Mouse (Mus musculus): Measurements from ENCODE around the gene Lipe. TPM values are rescaled to one million over a fixed set of nuclear protein-coding genes. Genes with fewer than 3 reads are reported as not detected.

The Lipe gene
- polyA plus RNA-seq, 1 experiment from 2014 or later: 12.5 TPM

GRCm38 (mm10) chr7:25422286-25422841 is 23.9 kb upstream of the Lipe start:
- ATAC-seq: no peak
- H3K9ac ChIP-seq (ENCODE audit: low read depth, low read length): no peak overlapping the region
- H3K4me2 ChIP-seq (ENCODE audit: low read length): no peak overlapping the region
- no peak overlapping the region for H3K27ac ChIP-seq (ENCODE audit: low read length)
- H3K36me3 ChIP-seq (ENCODE audit: control insufficient read depth, insufficient read depth, low read length): no peaks in the 10 kb centered on the region
- 73% methylated on average over 16 of the region's 16 CpGs for WGBS
- no peaks in the 10 kb centered on the region for H3K9me3 ChIP-seq (replicated peaks; ENCODE audit: control insufficient read depth, low read length, poor library complexity, severe bottlenecking)
- H3K27me3 ChIP-seq (ENCODE audit: control insufficient read depth, insufficient read depth, low read depth, low read length): no peaks in the 10 kb centered on the region
- no peaks in the 10 kb centered on the region for H3K4me1 ChIP-seq (ENCODE audit: control insufficient read depth, insufficient read depth, low read length)
- no peak overlapping the region for H3K4me3 ChIP-seq (ENCODE audit: low read depth, low read length)

GRCm38 (mm10) chr7:25419943-25420342 is 21.4 kb upstream of the Lipe start:
- no peak for ATAC-seq
- no peaks in the 10 kb centered on the region for H3K36me3 ChIP-seq (ENCODE audit: control insufficient read depth, insufficient read depth, low read length)
- no peak overlapping the region for H3K4me2 ChIP-seq (ENCODE audit: low read length)
- H3K27me3 ChIP-seq (ENCODE audit: control insufficient read depth, insufficient read depth, low read depth, low read length): no peaks in the 10 kb centered on the region
- no peaks in the 10 kb centered on the region for H3K4me1 ChIP-seq (ENCODE audit: control insufficient read depth, insufficient read depth, low read length)
- H3K9me3 ChIP-seq (replicated peaks; ENCODE audit: control insufficient read depth, low read length, poor library complexity, severe bottlenecking): no peaks in the 10 kb centered on the region
- WGBS: 92% methylated on average over 4 of the region's 4 CpGs
- no peak overlapping the region for H3K27ac ChIP-seq (ENCODE audit: low read length)
- H3K9ac ChIP-seq (ENCODE audit: low read depth, low read length): no peak overlapping the region
- H3K4me3 ChIP-seq (ENCODE audit: low read depth, low read length): no peak overlapping the region

GRCm38 (mm10) chr7:25419536-25419935 is 21.0 kb upstream of the Lipe start:
- H3K9me3 ChIP-seq (replicated peaks; ENCODE audit: control insufficient read depth, low read length, poor library complexity, severe bottlenecking): no peaks in the 10 kb centered on the region
- no peak overlapping the region for H3K4me2 ChIP-seq (ENCODE audit: low read length)
- H3K4me1 ChIP-seq (ENCODE audit: control insufficient read depth, insufficient read depth, low read length): no peaks in the 10 kb centered on the region
- no peaks in the 10 kb centered on the region for H3K36me3 ChIP-seq (ENCODE audit: control insufficient read depth, insufficient read depth, low read length)
- no peak overlapping the region for H3K4me3 ChIP-seq (ENCODE audit: low read depth, low read length)
- H3K27ac ChIP-seq (ENCODE audit: low read length): no peak overlapping the region
- 79% methylated on average over 8 of the region's 8 CpGs for WGBS
- H3K9ac ChIP-seq (ENCODE audit: low read depth, low read length): no peak overlapping the region
- H3K27me3 ChIP-seq (ENCODE audit: control insufficient read depth, insufficient read depth, low read depth, low read length): no peaks in the 10 kb centered on the region
- no peak for ATAC-seq

GRCm38 (mm10) chr7:25417597-25417996 is 19.1 kb upstream of the Lipe start:
- 68% methylated on average over 1 of the region's 1 CpGs for WGBS
- Histone ChIP-seq H3K4me3 (ENCODE audit: low read depth, low read length) (no peak overlapping the region), H3K4me1 (ENCODE audit: control insufficient read depth, insufficient read depth, low read length) (no peaks in the 10 kb centered on the region), H3K36me3 (ENCODE audit: control insufficient read depth, insufficient read depth, low read length) (no peaks in the 10 kb centered on the region), H3K27me3 (ENCODE audit: control insufficient read depth, insufficient read depth, low read depth, low read length) (no peaks in the 10 kb centered on the region), H3K27ac (ENCODE audit: low read length) (no peak overlapping the region), H3K4me2 (ENCODE audit: low read length) (no peak overlapping the region), H3K9me3 (replicated peaks; ENCODE audit: control insufficient read depth, low read length, poor library complexity, severe bottlenecking) (no peaks in the 10 kb centered on the region), H3K9ac (ENCODE audit: low read depth, low read length) (no peak overlapping the region)
- ATAC-seq: no peak

- WGBS: 58% methylated on average over 7 of the region's 7 CpGs
- ATAC-seq: no peak
- Histone ChIP-seq H3K27me3 (ENCODE audit: control insufficient read depth, insufficient read depth, low read depth, low read length) (no peaks in the 10 kb centered on the region), H3K4me3 (ENCODE audit: low read depth, low read length) (no peak within 1 kb of the TSS), H3K27ac (ENCODE audit: low read length) (no peak within 1 kb of the TSS), H3K9ac (ENCODE audit: low read depth, low read length) (no peak within 1 kb of the TSS), H3K9me3 (replicated peaks; ENCODE audit: control insufficient read depth, low read length, poor library complexity, severe bottlenecking) (no peaks in the 10 kb centered on the region), H3K4me2 (ENCODE audit: low read length) (no peak within 1 kb of the TSS), H3K4me1 (ENCODE audit: control insufficient read depth, insufficient read depth, low read length) (no peaks in the 10 kb centered on the region), H3K36me3 (ENCODE audit: control insufficient read depth, insufficient read depth, low read length) (no peaks in the 10 kb centered on the region)
Measured at GRCm38 (mm10) chr7:25412833-25413441, 14.4 kb upstream of the Lipe start, which contains the start of gene Cxcl17. Cxcl17 (minus strand) TSS chr7:25412886.

- Histone ChIP-seq H3K9me3 (replicated peaks; ENCODE audit: control insufficient read depth, low read length, poor library complexity, severe bottlenecking) (no peaks in the 10 kb centered on the region), H3K4me1 (ENCODE audit: control insufficient read depth, insufficient read depth, low read length) (no peaks in the 10 kb centered on the region), H3K36me3 (ENCODE audit: control insufficient read depth, insufficient read depth, low read length) (no peaks in the 10 kb centered on the region), H3K27ac (ENCODE audit: low read length) (no peak overlapping the region), H3K4me2 (ENCODE audit: low read length) (no peak overlapping the region), H3K4me3 (ENCODE audit: low read depth, low read length) (no peak overlapping the region), H3K9ac (ENCODE audit: low read depth, low read length) (no peak overlapping the region), H3K27me3 (ENCODE audit: control insufficient read depth, insufficient read depth, low read depth, low read length) (no peaks in the 10 kb centered on the region)
- ATAC-seq: no peak
- WGBS: 91% methylated on average over 3 of the region's 3 CpGs
Measured at GRCm38 (mm10) chr7:25411861-25412260, 13.4 kb upstream of the Lipe start.

- no peak for ATAC-seq
- no peaks in the 10 kb centered on the region for H3K9me3 ChIP-seq (replicated peaks; ENCODE audit: control insufficient read depth, low read length, poor library complexity, severe bottlenecking)
- H3K4me3 ChIP-seq (ENCODE audit: low read depth, low read length): no peak overlapping the region
- no peaks in the 10 kb centered on the region for H3K36me3 ChIP-seq (ENCODE audit: control insufficient read depth, insufficient read depth, low read length)
- no peak overlapping the region for H3K9ac ChIP-seq (ENCODE audit: low read depth, low read length)
- no peak overlapping the region for H3K27ac ChIP-seq (ENCODE audit: low read length)
- no peak overlapping the region for H3K4me2 ChIP-seq (ENCODE audit: low read length)
- no peaks in the 10 kb centered on the region for H3K4me1 ChIP-seq (ENCODE audit: control insufficient read depth, insufficient read depth, low read length)
- WGBS: 97% methylated on average over 1 of the region's 1 CpGs
- no peaks in the 10 kb centered on the region for H3K27me3 ChIP-seq (ENCODE audit: control insufficient read depth, insufficient read depth, low read depth, low read length)
Measured at GRCm38 (mm10) chr7:25410969-25411615, 12.6 kb upstream of the Lipe start.

GRCm38 (mm10) chr7:25409114-25409760 is 10.7 kb upstream of the Lipe start:
- Histone ChIP-seq H3K9ac (ENCODE audit: low read depth, low read length) (no peak overlapping the region), H3K27ac (ENCODE audit: low read length) (no peak overlapping the region), H3K4me3 (ENCODE audit: low read depth, low read length) (no peak overlapping the region), H3K4me2 (ENCODE audit: low read length) (no peak overlapping the region), H3K9me3 (replicated peaks; ENCODE audit: control insufficient read depth, low read length, poor library complexity, severe bottlenecking) (no peaks in the 10 kb centered on the region), H3K36me3 (ENCODE audit: control insufficient read depth, insufficient read depth, low read length) (no peaks in the 10 kb centered on the region), H3K4me1 (ENCODE audit: control insufficient read depth, insufficient read depth, low read length) (no peaks in the 10 kb centered on the region), H3K27me3 (ENCODE audit: control insufficient read depth, insufficient read depth, low read depth, low read length) (no peaks in the 10 kb centered on the region)
- ATAC-seq: no peak
- WGBS: 49% methylated on average over 4 of the region's 4 CpGs

GRCm38 (mm10) chr7:25406468-25406867 is 8.0 kb upstream of the Lipe start:
- 86% methylated on average over 7 of the region's 7 CpGs for WGBS
- H3K36me3 ChIP-seq (ENCODE audit: control insufficient read depth, insufficient read depth, low read length): no peaks in the 10 kb centered on the region

More at GRCm38 (mm10) chr7:25406468-25406867, 8.0 kb upstream of the Lipe start:
- no peak overlapping the region for H3K4me2 ChIP-seq (ENCODE audit: low read length)
- H3K4me1 ChIP-seq (ENCODE audit: control insufficient read depth, insufficient read depth, low read length): no peaks in the 10 kb centered on the region
- H3K27me3 ChIP-seq (ENCODE audit: control insufficient read depth, insufficient read depth, low read depth, low read length): no peaks in the 10 kb centered on the region
- H3K4me3 ChIP-seq (ENCODE audit: low read depth, low read length): no peak overlapping the region
- H3K9me3 ChIP-seq (replicated peaks; ENCODE audit: control insufficient read depth, low read length, poor library complexity, severe bottlenecking): no peaks in the 10 kb centered on the region
- no peak for ATAC-seq
- no peak overlapping the region for H3K27ac ChIP-seq (ENCODE audit: low read length)
- H3K9ac ChIP-seq (ENCODE audit: low read depth, low read length): no peak overlapping the region
